Mouse (Mus musculus): ENCODE measurements around the gene Myoz1. TPM values are rescaled to one million over a fixed set of nuclear protein-coding genes. Genes with fewer than 3 reads are reported as not detected.
A peak's percentile ranks its signal among the peaks of the same experiment; 100 is the strongest.
"Not testable (repeated sequence)": the region's sequence is repeated elsewhere in the genome, so short reads cannot be mapped to it uniquely, and the experiment has no call there.

The Myoz1 gene
- polyA plus RNA-seq, 1 experiment from 2014 or later, result not detected

DNA sequence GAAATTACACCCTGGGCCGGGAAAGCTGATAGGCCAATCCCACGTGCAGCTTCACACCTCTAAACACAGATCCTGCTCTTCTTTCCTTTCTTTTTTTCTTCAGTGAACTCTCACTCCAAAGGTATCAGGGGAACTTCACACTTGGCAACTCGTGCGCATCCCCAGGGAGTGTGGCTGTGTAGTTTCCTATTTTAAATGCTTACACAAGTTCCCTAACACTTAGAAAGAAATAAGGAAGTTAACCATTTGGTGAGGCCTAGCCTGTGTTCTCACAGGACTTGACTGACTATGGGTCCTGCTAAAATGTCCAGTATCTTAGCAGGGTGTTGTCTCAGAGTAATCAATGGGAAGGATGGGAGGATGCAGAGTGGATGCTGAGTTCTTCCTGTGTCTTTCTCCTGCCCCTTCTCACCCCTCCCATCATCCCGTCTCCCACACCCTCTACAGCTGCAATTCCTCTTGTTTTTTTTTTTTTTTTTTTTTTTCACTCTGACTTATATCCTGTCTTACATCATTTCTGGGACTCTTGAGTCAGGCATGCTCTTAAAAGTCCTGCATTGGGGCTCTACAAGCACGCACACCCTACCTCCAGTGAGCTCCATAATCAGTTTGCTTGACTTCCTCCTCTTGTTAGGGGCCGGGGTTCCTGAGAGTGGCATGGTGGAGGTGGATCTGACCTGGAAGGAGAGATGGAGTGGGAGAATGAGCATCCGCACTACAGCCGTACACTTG, 1.5 kb downstream of the Myoz1 start:
- Histone ChIP-seq H3K27me3 (replicated peaks) (peaks cover 4% of the 10 kb centered on the region; the same call in 1 of the 2 replicates), H3K4me3 (no peak overlapping the region), H3K36me3 (no peaks in the 10 kb centered on the region), H3K27ac (no peak overlapping the region), H3K4me1 (peaks cover 3% of the 10 kb centered on the region), H3K4me2 (no peak overlapping the region), H3K9me3 (replicated peaks) (no peaks in the 10 kb centered on the region), H3K9ac (no peak overlapping the region)
- no peak for ATAC-seq
- WGBS (ENCODE audit: insufficient replicate concordance), result 65% methylated on average over 9 of the region's 9 CpGs

DNA sequence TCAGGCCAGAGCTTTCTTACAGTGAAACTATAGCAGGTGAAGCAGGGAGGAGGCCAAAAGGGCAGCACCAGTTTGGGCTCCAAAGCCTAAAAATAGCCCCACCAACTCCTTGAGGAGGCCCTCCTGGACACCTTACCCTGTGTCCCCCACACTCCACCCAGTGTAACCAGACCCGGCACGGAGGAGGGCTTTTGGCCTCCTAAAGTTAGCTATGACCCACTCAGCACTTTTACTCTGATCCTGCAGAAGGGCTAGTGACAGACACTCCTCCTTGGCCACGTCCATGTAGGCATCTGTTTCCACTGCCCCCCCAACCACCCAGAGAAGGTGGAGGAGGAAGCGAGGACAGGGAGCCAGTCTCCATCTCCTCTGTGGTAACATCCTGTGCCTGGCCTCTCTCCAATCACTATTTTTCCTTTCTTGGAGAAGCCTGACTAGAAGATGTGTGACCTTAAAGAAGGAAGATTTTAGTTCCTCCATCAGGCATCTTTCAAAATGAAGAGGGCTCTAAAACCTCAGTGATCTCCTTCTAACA, 4.6 kb downstream of the Myoz1 start:
- Histone ChIP-seq H3K36me3 (no peaks in the 10 kb centered on the region), H3K9me3 (replicated peaks) (no peaks in the 10 kb centered on the region), H3K4me3 (no peak overlapping the region), H3K27ac (no peak overlapping the region), H3K4me2 (no peak overlapping the region), H3K9ac (no peak overlapping the region), H3K4me1 (no peaks in the 10 kb centered on the region), H3K27me3 (replicated peaks) (no peaks in the 10 kb centered on the region; the same call in 1 of the 2 replicates)
- ATAC-seq, result no peak
- 53% methylated on average over 4 of the region's 4 CpGs for WGBS (ENCODE audit: insufficient replicate concordance)

DNA sequence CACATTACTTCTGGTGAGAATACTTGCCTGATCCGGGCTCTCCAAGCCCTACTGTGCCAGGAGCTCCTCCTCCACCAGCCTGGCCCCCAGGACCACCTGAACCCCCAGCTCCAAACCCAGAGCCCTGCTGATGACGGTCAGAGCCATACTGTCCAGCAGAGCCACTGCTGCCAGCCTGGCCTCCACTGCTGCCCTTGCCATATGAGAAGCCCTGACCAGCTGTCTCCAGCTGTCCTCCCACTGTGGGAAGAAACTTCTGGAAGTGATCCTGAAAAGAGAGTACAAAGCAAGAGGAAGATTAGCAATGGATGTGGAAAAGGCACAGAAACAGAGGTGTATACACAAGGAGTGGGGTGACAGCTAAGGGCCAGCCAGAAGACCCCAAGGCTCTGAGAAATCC, 5.3 kb downstream of the Myoz1 start:
- Histone ChIP-seq H3K27ac (no peak overlapping the region), H3K4me1 (no peaks in the 10 kb centered on the region), H3K27me3 (replicated peaks) (no peaks in the 10 kb centered on the region; the same call in 1 of the 2 replicates), H3K9ac (no peak overlapping the region), H3K4me3 (no peak overlapping the region), H3K36me3 (no peaks in the 10 kb centered on the region), H3K9me3 (replicated peaks) (no peaks in the 10 kb centered on the region), H3K4me2 (no peak overlapping the region)
- WGBS (ENCODE audit: insufficient replicate concordance), result 64% methylated on average over 2 of the region's 2 CpGs
- ATAC-seq, result no peak

DNA sequence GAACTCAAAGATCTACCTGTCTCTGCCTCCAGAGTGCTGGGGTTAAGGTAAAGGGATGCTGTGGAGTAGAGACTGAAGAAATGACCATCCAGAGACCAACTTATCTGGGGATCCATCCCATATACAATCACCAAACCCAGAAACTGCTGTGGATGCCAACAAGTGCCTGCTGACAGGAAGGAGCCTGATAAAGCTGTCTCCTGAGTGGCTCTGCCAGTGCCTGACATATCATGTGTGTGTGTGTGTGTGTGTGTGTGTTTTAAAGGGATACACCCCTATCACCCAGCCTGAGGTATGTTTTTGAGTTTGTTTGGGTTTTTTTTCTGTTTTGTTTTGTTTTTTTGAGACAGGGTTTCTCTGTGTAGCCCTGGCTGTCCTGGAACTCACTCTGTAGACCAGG, 10.0 kb downstream of the Myoz1 start:
- no peaks in the 10 kb centered on the region for H3K36me3 ChIP-seq
- H3K27me3 ChIP-seq (replicated peaks), result no peaks in the 10 kb centered on the region
- H3K9ac ChIP-seq, result no peak overlapping the region
- H3K9me3 ChIP-seq (replicated peaks), result no peaks in the 10 kb centered on the region
- H3K4me1 ChIP-seq, result peaks cover 10% of the 10 kb centered on the region
- no peak overlapping the region for H3K4me2 ChIP-seq
- H3K27ac ChIP-seq, result no peak overlapping the region
- ATAC-seq, result no peak
- H3K4me3 ChIP-seq, result no peak overlapping the region

DNA sequence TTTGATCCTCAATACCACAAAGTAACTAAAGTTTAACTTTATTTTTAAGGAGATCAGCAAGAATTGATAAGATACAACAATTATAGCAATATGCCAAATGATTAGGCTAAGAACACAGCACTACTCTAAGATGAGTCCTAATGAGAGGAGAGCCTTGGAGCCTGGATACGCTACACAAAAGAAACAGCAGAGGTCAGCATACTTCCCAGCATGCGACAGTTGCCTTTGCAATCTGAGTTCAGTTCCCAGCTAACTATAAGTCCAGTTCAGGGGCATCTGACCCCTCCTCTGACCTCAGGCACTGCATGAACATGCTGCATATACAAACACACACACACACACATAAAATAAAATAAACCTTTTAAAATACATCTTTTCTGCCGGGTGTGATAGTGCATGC, 10.8 kb downstream of the Myoz1 start:
- 49% methylated on average over 3 of the region's 3 CpGs for WGBS (ENCODE audit: insufficient replicate concordance)
- Histone ChIP-seq H3K4me1 (peaks cover 10% of the 10 kb centered on the region), H3K9me3 (replicated peaks) (no peaks in the 10 kb centered on the region), H3K9ac (no peak overlapping the region), H3K4me2 (no peak overlapping the region), H3K4me3 (no peak overlapping the region), H3K27ac (no peak overlapping the region), H3K27me3 (replicated peaks) (no peaks in the 10 kb centered on the region), H3K36me3 (no peaks in the 10 kb centered on the region)
- no peak for ATAC-seq

DNA sequence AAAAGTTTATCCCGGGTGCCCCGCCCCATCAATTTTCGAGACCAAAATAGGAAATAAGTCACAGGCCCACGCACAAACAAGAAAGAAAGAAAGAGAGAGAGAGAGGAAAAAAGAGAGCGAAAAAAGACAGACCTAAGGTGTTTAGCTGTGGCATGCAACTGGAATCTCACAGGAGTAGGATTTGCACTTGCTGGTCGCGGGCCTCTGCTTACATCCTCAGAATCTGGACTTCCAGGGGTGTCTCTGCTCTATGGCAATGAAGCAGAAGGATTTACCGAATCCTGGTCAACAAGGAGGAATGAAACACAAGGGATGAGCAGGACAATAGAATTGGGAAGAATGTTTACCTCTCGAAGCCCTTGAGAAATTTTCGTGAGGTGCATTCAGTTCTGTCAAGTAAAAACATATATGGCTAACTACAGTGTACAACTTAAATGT, 14.9 kb downstream of the Myoz1 start:
- WGBS (ENCODE audit: insufficient replicate concordance), result 17% methylated on average over 10 of the region's 10 CpGs
- Histone ChIP-seq H3K4me2 (peak overlapping the region; percentile 92), H3K27me3 (replicated peaks) (no peaks in the 10 kb centered on the region), H3K27ac (peak overlapping the region; percentile 91), H3K9ac (peak overlapping the region; percentile 85), H3K36me3 (no peaks in the 10 kb centered on the region), H3K9me3 (replicated peaks) (no peaks in the 10 kb centered on the region), H3K4me3 (peak overlapping the region; percentile 84), H3K4me1 (peaks cover 28% of the 10 kb centered on the region)
- ATAC-seq, result no peak

DNA sequence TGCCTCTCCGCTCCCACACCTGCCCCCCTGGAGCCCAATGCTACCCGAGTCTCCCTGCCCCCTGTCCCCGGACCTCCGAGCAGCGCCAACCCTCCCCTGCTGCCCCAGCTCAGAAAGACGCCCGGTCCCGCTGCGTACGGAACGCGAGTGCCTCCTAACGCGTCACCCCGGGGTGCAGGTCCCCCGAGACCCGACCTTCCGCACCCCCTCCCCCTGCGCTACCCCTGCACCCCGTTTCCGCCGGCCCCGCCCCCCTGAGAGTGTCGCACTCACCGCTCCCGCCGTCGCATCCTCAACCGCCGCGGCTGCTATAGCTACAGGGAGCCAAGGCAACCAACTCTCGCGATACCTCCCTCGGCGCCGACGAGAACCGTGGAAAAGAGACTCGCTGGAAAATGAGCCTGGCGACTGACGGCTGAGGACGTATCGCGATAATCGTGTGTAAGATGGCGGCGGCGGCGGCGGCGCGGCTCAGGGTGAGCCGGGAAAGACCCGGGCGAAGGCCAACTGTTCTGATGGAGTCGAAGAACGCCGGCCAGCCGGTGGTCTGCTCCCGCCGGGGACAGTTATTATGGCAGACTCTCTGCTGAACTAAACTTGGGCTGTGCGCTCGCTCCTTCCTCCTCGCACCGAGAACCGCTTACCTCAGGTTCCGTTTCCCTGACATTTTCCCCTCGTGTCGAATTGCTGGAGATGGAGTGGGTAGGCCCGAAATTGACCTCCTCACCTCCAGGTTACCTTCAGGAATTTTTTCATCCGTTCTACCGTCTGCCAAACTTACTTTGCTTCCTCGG, 15.5 kb downstream of the Myoz1 start, which contains the start of gene Usp54:
Gene Usp54, minus strand, starts transcription at position 420 of the 794 bp plus-strand sequence.
- no peaks in the 10 kb centered on the region for H3K9me3 ChIP-seq (replicated peaks)
- peak within 1 kb of the TSS; percentile 84 for H3K4me3 ChIP-seq
- H3K4me2 ChIP-seq, result peak within 1 kb of the TSS; percentile 92
- H3K4me1 ChIP-seq, result peaks cover 29% of the 10 kb centered on the region
- H3K9ac ChIP-seq, result peak within 1 kb of the TSS; percentile 85
- H3K36me3 ChIP-seq, result no peaks in the 10 kb centered on the region
- WGBS (ENCODE audit: insufficient replicate concordance), result under 1% methylated on average over 73 of the region's 73 CpGs
- peak within 1 kb of the TSS; percentile 91 for H3K27ac ChIP-seq
- ATAC-seq, result peak; percentile 94
- no peaks in the 10 kb centered on the region for H3K27me3 ChIP-seq (replicated peaks)

DNA sequence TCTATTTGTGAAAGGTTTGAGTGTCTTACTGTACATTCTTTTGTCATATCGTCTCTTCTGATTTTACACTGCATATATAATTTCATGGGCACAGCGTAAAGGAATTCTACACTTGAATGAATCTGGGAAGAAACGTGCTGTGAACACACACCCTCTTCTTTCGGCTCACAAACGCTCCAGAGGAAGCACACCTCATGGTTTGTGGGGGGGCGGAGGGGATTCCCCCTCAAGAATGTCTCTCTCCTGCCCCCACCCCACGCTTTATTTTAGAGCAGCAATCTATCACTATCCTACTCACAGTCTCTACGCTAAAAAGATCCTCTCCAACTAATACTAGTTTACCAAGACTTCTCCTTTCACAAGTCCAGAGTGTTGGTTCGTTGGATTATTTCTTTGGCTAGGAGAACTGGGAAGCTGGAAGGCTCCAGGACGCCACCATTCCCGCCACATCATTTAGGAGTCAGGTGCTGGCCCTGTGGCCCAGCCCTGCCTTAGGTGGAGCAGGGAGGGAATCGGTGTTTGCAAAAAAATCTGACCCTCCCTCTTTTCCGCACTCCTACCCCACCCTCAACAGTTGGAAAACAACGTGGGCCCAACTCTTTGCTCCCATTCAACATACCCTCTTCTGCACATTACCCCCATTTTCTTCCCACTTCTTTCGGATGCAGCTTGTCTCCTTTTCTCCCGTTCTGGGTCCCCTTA, 16.3 kb downstream of the Myoz1 start:
- Histone ChIP-seq H3K27me3 (replicated peaks) (no peaks in the 10 kb centered on the region), H3K9ac (peak overlapping the region; percentile 85), H3K9me3 (replicated peaks) (no peaks in the 10 kb centered on the region), H3K4me1 (peaks cover 35% of the 10 kb centered on the region), H3K4me3 (peak overlapping the region; percentile 84), H3K27ac (peak overlapping the region; percentile 91), H3K36me3 (no peaks in the 10 kb centered on the region), H3K4me2 (peak overlapping the region; percentile 92)
- ATAC-seq, result peak; percentile 54
- 8% methylated on average over 16 of the region's 16 CpGs for WGBS (ENCODE audit: insufficient replicate concordance)

DNA sequence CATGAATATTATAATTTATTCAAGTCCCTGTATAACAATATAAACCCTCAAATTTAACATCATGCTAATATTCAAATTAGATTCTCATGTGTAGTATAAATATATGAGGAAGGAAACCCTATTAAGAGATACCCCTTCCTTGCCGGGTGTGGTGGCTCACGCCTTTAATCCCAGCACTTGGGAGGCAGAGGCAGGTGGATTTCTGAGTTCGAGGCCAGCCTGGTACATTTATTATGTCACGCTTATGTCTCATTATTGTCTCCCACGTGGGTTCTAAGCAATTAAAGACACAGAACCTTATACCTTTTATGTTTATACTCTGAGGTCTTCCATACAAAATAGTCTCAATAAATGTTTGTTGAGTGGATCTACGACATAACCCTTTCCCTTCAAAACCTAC, 17.6 kb downstream of the Myoz1 start:
- no peak for ATAC-seq
- Histone ChIP-seq H3K4me2 (no peak overlapping the region), H3K9me3 (replicated peaks) (no peaks in the 10 kb centered on the region), H3K36me3 (no peaks in the 10 kb centered on the region), H3K4me1 (peaks cover 35% of the 10 kb centered on the region), H3K9ac (no peak overlapping the region), H3K27me3 (replicated peaks) (no peaks in the 10 kb centered on the region), H3K4me3 (no peak overlapping the region), H3K27ac (no peak overlapping the region)
- WGBS (ENCODE audit: insufficient replicate concordance), result 81% methylated on average over 6 of the region's 6 CpGs

DNA sequence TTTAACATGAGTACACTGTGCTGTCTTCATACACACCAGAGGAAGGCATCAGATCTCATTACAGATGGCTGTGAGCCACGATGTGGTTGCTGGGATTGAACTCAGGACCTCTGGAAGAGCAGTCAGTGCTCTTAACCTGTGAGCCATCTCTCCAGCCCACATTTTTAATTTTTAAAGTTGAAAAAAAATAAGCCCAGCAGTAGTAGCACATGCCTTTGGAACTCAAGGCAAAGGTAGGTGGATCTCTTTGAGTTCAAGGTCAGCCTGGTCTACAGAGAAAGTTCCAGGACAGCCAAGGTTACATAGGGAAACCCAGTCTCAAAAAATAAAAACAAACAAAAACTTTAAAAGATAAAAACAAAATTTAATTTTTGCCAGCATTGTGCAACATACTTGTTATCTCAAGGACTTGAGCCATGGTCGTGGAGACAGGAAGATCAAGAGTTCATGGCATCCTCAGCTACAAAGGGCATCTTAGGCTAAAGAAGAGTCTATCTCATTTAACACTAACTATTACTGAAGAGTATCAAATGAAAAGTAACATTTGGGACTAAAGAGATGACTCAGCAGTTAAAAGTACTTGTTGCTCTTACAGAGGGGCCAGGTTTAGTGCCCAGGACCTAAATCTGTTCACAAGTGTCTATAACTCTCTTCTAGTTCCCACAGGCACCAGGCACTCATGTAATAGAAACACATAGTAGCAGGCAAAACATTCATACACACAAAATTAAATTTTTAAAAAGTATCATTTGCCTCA, 18.3 kb downstream of the Myoz1 start:
- H3K4me3 ChIP-seq, result no peak overlapping the region
- no peak overlapping the region for H3K4me2 ChIP-seq
- H3K27me3 ChIP-seq (replicated peaks), result no peaks in the 10 kb centered on the region
- WGBS (ENCODE audit: insufficient replicate concordance), result 57% methylated on average over 2 of the region's 2 CpGs
- H3K27ac ChIP-seq, result no peak overlapping the region
- no peak overlapping the region for H3K9ac ChIP-seq
- no peaks in the 10 kb centered on the region for H3K9me3 ChIP-seq (replicated peaks)
- peaks cover 35% of the 10 kb centered on the region for H3K4me1 ChIP-seq
- no peaks in the 10 kb centered on the region for H3K36me3 ChIP-seq
- no peak for ATAC-seq

DNA sequence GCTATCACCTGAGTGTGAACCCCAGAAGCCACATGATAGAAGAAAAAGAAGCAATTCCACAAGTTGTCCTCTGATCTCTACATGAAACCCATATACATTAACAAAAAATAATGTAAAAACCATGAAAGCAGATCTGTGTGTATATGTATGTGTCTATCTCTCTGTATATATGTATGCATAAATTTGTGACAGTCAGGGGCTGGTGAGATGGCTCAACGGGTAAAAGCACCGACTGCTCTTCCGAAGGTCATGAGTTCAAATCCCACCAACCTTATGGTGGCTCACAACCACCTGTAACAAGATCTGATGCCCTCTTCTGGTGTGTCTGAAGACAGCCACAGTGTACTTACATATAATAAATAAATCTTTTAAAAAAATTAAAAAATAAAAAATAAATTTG, 19.4 kb downstream of the Myoz1 start:
- H3K4me1 ChIP-seq, result peaks cover 30% of the 10 kb centered on the region
- not testable (repeated sequence) for H3K4me2 ChIP-seq; H3K27ac ChIP-seq; H3K4me3 ChIP-seq; H3K36me3 ChIP-seq; H3K9ac ChIP-seq; H3K9me3 ChIP-seq (replicated peaks); H3K27me3 ChIP-seq (replicated peaks); ATAC-seq
- 86% methylated on average over 3 of the region's 3 CpGs for WGBS (ENCODE audit: insufficient replicate concordance)
